Mouse (Mus musculus) mouse embryonic stem cell (cell line): ENCODE measurements at regions not wholly inside any gene's neighbourhood (a gene's known extent, or its start where the extent isn't known, plus 50 kb on each side); places are given as distances from the start of the nearest gene placed in this dataset.
"Not testable (repeated sequence)": the region's sequence is repeated elsewhere in the genome, so short reads cannot be mapped to it uniquely, and the experiment has no call there.

Experiments used
- in situ Hi-C, 2 experiments: fragments of 300-500 bp; cut with MboI; formaldehyde crosslinking; loops; 1 replicate in 1 of 2; 3 replicates in 1 of 2; pipeline ENCODE4 v1.14.3; 2019 to 2020; ENCODE audit warnings: low sequenced_read_pairs in 2 of 2, low pct_unique_long_range_greater_than_20kb in 1 of 2, mixed read lengths in 1 of 2; ENCODE audit not compliant: unreplicated experiment in 1 of 2

DNA sequence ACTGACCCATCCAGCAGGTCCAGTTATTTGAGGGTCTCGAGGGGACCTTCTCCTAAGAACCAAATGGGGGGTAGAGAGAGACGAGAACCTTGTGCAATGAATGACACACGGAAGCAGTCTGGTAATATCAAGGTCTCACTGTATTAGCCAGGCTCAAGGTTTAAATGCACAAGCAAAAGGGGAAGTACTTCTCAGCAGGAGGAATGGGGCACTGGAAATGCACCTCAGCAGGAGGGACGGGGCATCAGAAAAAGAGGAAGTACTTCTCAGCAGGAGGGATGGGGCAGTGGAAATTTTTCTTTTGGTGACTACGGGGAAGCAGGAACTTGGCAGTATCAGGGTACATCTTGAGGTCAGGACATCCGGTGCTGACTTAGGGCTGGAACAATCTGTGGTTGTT lies 74.9 kb upstream of the Vmn1r3 start:
- in situ Hi-C loops, result not testable (repeated sequence)

DNA sequence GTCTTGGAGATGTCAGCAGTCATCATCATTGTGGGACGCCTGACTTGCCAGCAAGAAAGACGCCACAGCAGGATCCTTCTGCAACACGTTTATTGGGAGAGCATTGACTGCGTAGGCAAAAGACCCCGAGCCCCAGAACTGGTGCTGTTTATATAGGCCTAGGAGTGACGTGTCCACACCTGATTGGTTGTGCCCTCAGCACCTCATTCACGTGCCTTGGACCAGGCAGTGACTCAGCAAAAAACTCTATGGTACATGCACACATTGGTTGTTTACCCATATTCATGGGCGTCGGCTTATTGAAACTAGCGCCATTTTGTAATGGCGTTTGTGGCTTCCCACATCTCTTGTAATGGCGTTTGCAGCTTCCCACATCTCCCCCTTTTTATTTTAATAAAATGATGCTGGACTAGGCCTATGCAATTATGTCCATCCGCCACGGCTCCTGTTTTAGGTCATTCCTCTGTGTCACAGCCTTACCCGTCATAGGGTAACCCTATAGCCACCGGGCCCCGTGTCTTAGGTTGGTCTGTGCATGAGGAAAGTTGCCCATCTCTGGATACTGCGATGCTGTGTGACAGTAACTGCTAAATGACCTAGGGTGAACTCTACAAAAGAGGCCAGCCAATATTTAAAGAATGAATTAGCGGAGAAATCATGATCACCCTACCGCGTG lies 67.6 kb upstream of the Vmn1r3 start:
- in situ Hi-C loops, result not testable (repeated sequence)

DNA sequence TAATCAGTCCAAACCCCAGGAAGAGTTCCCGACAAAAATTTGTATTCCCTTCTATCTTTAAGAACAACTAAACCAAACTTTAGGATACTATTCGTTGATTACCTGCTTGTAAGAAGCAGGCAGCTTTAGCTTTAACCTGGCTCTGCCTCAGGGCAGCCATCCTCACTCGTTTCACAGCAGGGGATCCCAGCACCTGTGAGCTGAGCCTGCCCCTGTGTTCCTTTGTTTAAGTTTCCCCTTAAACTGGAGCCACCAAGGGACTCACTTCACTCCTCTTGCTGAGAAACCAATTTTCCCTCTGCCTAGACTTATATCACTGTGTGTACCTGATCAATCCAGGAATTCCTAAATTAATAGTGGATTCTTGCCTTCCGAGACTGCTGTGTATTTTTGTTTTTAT lies 65.1 kb upstream of the Vmn1r3 start:
- in situ Hi-C loops, result not testable (repeated sequence)

- in situ Hi-C loops, result loop anchor here in 1 of 2 experiments (25.0 kb wide), 1 partner anchor 170 kb away; no protein-coding TSS in a partner anchor
Observed at GRCm38 (mm10) chr4:3242011-3242410, 56.9 kb upstream of the Vmn1r3 start.

DNA sequence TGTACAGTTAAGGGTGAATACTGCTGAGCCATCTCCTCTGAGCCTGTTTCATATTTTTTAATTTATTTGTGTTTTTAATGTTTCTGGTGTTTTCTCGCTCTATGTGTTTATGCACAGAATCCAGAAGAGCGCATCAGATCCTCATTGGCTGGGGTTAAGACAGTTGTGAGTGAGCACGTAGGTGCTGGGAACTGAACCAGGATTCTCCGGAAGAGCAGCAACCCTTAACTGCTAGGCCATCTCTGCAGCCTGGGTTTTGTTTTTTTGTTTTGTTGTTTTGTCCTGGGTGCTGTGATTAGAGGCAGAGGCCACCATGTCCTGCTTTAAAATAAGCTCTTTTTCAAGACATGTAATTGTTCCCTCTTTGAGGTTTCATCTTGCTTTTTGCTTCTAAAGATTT lies 56.2 kb upstream of the Vmn1r3 start:
- in situ Hi-C loops, result loop anchor here in 1 of 2 experiments (25.0 kb wide), 1 partner anchor 171 kb away; no protein-coding TSS in a partner anchor

DNA sequence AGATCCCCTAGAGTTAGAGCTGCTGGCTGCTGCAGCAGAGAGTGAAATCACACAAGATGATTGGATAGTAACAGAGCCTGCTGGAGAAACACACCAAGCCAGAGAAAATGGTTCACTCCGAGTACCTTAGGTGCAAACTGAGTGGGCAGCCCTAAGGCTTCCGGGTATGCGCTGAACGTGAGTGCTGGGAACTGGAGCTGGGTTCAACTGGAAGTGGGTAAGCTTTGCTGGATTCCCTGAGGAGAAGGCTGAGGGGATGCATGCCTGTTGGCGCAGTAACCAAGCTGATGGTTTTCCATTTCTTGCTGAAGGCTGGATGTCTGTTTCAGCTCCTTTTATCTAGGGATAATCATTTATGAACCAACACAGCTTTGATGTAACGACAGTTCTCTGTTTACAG lies 53.3 kb upstream of the Vmn1r3 start:
- in situ Hi-C loops, result loop anchor here in 1 of 2 experiments (25.0 kb wide), 1 partner anchor 174 kb away; no protein-coding TSS in a partner anchor

- in situ Hi-C loops, result loop anchor here in 1 of 2 experiments (25.0 kb wide), 1 partner anchor 176 kb away; no protein-coding TSS in a partner anchor
Observed at GRCm38 (mm10) chr4:3236148-3236779, 51.1 kb upstream of the Vmn1r3 start.
